Mouse (Mus musculus): Measurements from ENCODE around the gene Nt5dc1. TPM values are rescaled to one million over a fixed set of nuclear protein-coding genes. Genes with fewer than 3 reads are reported as not detected.
"Not testable (repeated sequence)": the region's sequence is repeated elsewhere in the genome, so short reads cannot be mapped to it uniquely, and the experiment has no call there.

The Nt5dc1 gene
- polyA plus RNA-seq, 1 experiment, result 10.0 TPM

GRCm38 (mm10) chr10:34282420-34283238, 135.7 kb downstream of the Nt5dc1 start:
- no peak for TF ChIP-seq POLR2A (IDR thresholded peaks at IDR 0.05; ENCODE audit: low read depth, low read length)
- no peaks in the 10 kb centered on the region; the same call in 1 of the 2 replicates for H3K4me1 ChIP-seq (ENCODE audit: control insufficient read depth, insufficient read depth, low read length)
- peak overlapping the region; percentile 69 for H3K4me3 ChIP-seq (ENCODE audit: insufficient read depth, low read length)
- peak overlapping the region; percentile 33 for H3K27ac ChIP-seq (ENCODE audit: insufficient read depth, low read length)

DNA sequence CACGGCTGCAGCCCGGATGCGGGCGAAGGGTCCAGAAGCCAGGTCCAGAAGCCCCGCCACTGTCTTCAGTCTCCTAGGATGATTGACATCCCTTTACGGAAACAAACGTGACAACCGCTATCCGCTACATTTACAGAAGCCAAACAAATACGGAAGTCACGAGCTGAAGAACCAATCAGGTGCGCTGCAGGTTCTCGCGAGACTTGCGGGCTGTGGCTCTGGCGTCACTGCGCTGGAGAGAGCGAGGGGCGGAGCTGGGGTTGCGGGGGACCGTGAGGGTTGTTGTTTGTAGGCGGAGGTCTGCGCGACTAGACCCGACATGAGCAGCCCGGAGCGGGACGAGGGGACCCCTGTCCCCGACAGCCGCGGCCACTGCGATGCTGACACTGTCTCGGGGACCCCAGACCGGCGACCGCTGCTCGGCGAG, 136.4 kb downstream of the Nt5dc1 start, which contains the start of gene Tspyl1:
Tspyl1 (plus strand) TSS at position 229 of the 427 bp plus-strand sequence.
- TF ChIP-seq POLR2A (IDR thresholded peaks at IDR 0.05; ENCODE audit: low read depth, low read length) (peak; percentile 66), CTCF (IDR thresholded peaks at IDR 0.05; ENCODE audit: borderline replicate concordance, insufficient read depth, low read length) (no peak)
- peak within 1 kb of the TSS; percentile 69 for H3K4me3 ChIP-seq (ENCODE audit: insufficient read depth, low read length)

GRCm38 (mm10) chr10:34281211-34281961, 137.0 kb downstream of the Nt5dc1 start:
- Histone ChIP-seq H3K4me3 (ENCODE audit: insufficient read depth, low read length) (peak overlapping the region; percentile 69), H3K27ac (ENCODE audit: insufficient read depth, low read length) (peak overlapping the region; percentile 63), H3K4me1 (ENCODE audit: control insufficient read depth, insufficient read depth, low read length) (no peaks in the 10 kb centered on the region; the same call in 1 of the 2 replicates)
- TF ChIP-seq CTCF (IDR thresholded peaks at IDR 0.05; ENCODE audit: borderline replicate concordance, insufficient read depth, low read length), result no peak
- TF ChIP-seq POLR2A (IDR thresholded peaks at IDR 0.05; ENCODE audit: low read depth, low read length), result no peak

More for the DNA sequence above, 136.4 kb downstream of the Nt5dc1 start, which contains the start of gene Tspyl1:
- Histone ChIP-seq H3K4me1 (ENCODE audit: control insufficient read depth, insufficient read depth, low read length) (no peaks in the 10 kb centered on the region; the same call in 1 of the 2 replicates), H3K27ac (ENCODE audit: insufficient read depth, low read length) (peak within 1 kb of the TSS; percentile 63)

- TF ChIP-seq POLR2A (IDR thresholded peaks at IDR 0.05; ENCODE audit: low read depth, low read length), result no peak
- no peak for TF ChIP-seq CTCF (IDR thresholded peaks at IDR 0.05; ENCODE audit: borderline replicate concordance, insufficient read depth, low read length)
- no peaks in the 10 kb centered on the region; the same call in 1 of the 2 replicates for H3K4me1 ChIP-seq (ENCODE audit: control insufficient read depth, insufficient read depth, low read length)
- H3K4me3 ChIP-seq (ENCODE audit: insufficient read depth, low read length), result no peak overlapping the region
- H3K27ac ChIP-seq (ENCODE audit: insufficient read depth, low read length), result no peak overlapping the region
Observed at GRCm38 (mm10) chr10:34280591-34281175, 137.7 kb downstream of the Nt5dc1 start.

- no peak for TF ChIP-seq CTCF (IDR thresholded peaks at IDR 0.05; ENCODE audit: borderline replicate concordance, insufficient read depth, low read length)
- TF ChIP-seq POLR2A (IDR thresholded peaks at IDR 0.05; ENCODE audit: low read depth, low read length), result no peak
Observed at GRCm38 (mm10) chr10:34271681-34272080, 146.7 kb downstream of the Nt5dc1 start.

GRCm38 (mm10) chr10:34267312-34268070, 150.9 kb downstream of the Nt5dc1 start:
- H3K27ac ChIP-seq (ENCODE audit: insufficient read depth, low read length), result no peak overlapping the region
- TF ChIP-seq CTCF (IDR thresholded peaks at IDR 0.05; ENCODE audit: borderline replicate concordance, insufficient read depth, low read length) (no peak), POLR2A (IDR thresholded peaks at IDR 0.05; ENCODE audit: low read depth, low read length) (no peak)
- H3K4me3 ChIP-seq (ENCODE audit: insufficient read depth, low read length), result no peak overlapping the region
- no peaks in the 10 kb centered on the region for H3K4me1 ChIP-seq (ENCODE audit: control insufficient read depth, insufficient read depth, low read length)

More at GRCm38 (mm10) chr10:34271681-34272080, 146.7 kb downstream of the Nt5dc1 start:
- Histone ChIP-seq H3K4me1 (ENCODE audit: control insufficient read depth, insufficient read depth, low read length) (no peaks in the 10 kb centered on the region), H3K27ac (ENCODE audit: insufficient read depth, low read length) (no peak overlapping the region; the same call in 1 of the 2 replicates), H3K4me3 (ENCODE audit: insufficient read depth, low read length) (no peak overlapping the region)

- TF ChIP-seq CTCF (IDR thresholded peaks at IDR 0.05; ENCODE audit: borderline replicate concordance, insufficient read depth, low read length), result no peak
- no peak for TF ChIP-seq POLR2A (IDR thresholded peaks at IDR 0.05; ENCODE audit: low read depth, low read length)
- Histone ChIP-seq H3K27ac (ENCODE audit: insufficient read depth, low read length) (no peak overlapping the region), H3K4me3 (ENCODE audit: insufficient read depth, low read length) (no peak overlapping the region), H3K4me1 (ENCODE audit: control insufficient read depth, insufficient read depth, low read length) (no peaks in the 10 kb centered on the region)
Observed at GRCm38 (mm10) chr10:34265106-34265505, 153.2 kb downstream of the Nt5dc1 start.

- H3K4me1 ChIP-seq (ENCODE audit: control insufficient read depth, insufficient read depth, low read length); H3K27ac ChIP-seq (ENCODE audit: insufficient read depth, low read length); H3K4me3 ChIP-seq (ENCODE audit: insufficient read depth, low read length): not testable (repeated sequence)
Observed at GRCm38 (mm10) chr10:34252833-34253232, 165.5 kb downstream of the Nt5dc1 start.

DNA sequence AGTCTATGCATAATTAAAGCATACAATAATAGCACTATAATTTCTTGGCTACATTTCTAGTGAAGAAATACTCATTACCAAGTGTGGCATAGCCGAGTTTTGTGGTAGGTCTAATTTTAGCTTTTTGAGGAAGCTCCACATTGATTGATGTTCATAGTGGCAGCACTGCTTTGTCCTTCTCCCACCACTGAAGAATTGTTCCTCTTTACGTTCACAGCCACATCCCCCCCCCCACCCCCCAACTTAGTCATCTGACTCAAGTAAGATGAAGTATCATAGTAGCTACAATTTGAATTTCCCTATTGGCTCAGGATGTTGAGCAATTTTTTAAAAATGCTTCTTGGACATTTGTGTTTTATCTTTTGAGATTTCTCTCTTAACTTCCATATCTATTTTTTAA, 168.8 kb downstream of the Nt5dc1 start:
- no peak overlapping the region for H3K4me3 ChIP-seq (ENCODE audit: insufficient read depth, low read length)
- no peak overlapping the region for H3K27ac ChIP-seq (ENCODE audit: insufficient read depth, low read length)
- no peaks in the 10 kb centered on the region for H3K4me1 ChIP-seq (ENCODE audit: control insufficient read depth, insufficient read depth, low read length)
- no peak for TF ChIP-seq POLR2A (IDR thresholded peaks at IDR 0.05; ENCODE audit: low read depth, low read length)
- TF ChIP-seq CTCF (IDR thresholded peaks at IDR 0.05; ENCODE audit: borderline replicate concordance, insufficient read depth, low read length), result no peak
